Mouse (Mus musculus) left cerebral cortex, postnatal 4 days (tissue): ENCODE results near the gene Casc3. TPM values are rescaled to one million over a fixed set of nuclear protein-coding genes. Genes with fewer than 3 reads are reported as not detected.
A peak's percentile ranks its signal among the peaks of the same experiment; 100 is the strongest.

Source experiments
- DNase-seq: peaks from one replicate; pipeline ENCODE4 v3.0.0-alpha.2; 2022
- intact Hi-C: fragments of 180-260 bp; cut with DNase I; formaldehyde crosslinking; loops from one replicate; pipeline ENCODE4 v1.15.1; 2025
- total RNA-seq, 2 experiments: library from RNA; stranded (reverse); gene quantifications; 2 replicates each; pipeline ENCODE4 v1.2.3; 2021

Gene Casc3
- total RNA-seq, 2 experiments from 2014 or later = 61.0 to 67.1 TPM

DNA sequence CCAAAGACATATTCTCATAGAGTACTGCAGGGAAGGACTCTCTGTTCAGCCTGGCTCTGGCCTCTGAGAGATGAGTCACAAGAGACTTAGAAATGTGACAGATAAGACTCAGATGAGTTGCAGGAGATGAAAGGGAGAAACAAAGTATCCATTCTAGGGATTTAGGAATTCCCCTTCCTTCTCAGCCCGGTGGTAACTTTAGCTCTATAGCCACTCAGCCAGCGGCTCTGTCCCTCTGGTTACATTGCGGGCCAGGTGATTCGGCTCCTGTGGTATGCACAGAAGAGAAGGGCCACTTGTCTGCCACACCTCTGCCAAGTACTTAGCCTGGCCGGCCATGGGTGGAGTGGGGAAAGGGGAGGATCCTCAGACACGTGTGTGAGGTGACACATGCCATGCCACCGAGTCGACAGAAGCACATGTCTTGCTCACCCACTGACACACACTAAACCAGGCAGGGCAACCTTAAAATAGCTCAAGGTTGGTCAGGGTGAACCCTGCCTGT is 32.0 kb upstream of the Casc3 start:
- DNase-seq = no peak

DNA sequence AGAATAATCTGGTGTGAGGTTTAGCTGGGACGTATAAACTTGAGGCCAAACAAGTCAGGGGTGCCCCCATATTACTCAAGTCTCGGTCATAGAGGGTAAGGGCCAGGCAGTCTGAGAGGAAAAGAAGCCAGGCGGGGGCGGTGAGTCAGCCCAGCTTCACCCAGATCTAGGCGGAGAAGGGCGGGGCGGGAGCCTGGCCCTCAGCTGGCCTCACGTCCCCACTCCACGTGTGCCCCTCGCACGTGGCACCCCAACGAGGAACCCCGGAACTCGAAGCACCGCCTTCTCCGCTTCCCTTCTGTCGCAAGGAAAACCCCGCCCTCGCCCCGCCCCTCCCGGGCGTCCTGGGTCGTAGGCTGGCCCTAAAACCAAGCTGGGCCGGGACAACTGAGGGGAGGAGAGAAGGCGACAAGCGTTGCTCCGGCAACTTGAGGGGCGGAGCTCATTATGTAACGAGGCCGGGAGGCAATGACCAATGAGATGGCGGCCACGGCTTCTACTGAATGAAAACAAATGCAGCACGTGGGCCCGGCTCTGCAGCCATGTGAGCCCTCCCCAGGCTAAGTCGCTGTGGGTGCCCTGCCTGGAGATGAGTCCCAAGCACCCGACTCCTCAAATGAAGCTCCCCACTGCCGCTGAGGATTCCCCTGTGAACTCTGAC is 30.9 kb upstream of the Casc3 start:
- intact Hi-C loops = no loop called here
- peak; percentile 93 for DNase-seq

More for the DNA sequence above, 32.0 kb upstream of the Casc3 start:
- intact Hi-C loops = no loop called here

DNA sequence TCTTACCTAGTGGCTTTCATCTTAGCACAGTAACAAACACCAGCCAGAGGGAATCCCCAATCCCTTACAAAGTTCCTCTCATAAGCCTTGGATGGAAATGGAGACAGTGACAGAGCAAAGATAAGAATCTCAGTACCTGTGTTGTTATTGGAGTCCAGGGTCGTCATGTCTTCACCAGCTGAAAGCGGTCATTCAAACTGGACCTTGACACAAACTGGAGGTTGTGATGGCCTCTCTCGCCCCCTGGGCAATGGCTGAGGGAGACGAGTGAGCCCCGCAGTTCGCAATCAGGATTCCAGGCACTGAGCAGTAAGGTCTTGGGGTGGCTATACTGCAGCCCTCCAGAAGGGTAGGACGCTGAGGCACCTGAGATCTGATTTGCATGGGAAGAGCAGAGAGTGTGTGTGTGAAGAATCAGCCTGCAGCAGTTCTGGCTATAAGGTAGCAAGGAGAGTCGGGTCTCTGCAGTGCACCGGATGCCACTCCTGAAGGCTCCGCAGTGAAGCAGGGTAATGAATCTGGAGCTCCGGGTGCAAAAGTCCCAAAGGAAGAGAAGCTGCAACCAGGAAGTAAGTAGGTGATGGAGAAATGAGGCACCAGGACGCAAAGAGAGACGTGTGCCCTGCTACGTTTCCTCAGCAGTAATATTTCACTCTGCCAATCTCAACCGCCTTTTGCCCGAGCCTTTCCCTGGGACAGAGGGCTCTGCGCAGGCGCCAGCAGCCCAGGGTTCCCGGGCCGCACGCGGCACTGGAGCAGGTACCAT is 29.9 kb upstream of the Casc3 start, which contains the start of gene Nr1d1:
TSS of gene Nr1d1 (minus strand) at position 752 of the 766 bp plus-strand sequence.
- DNase-seq = no peak
- intact Hi-C loops = loop anchor here (5.0 kb wide), 1 partner anchor 32 kb away; the partner anchor contains the start of gene Thra

- intact Hi-C loops = loop anchor here (5.0 kb wide), 1 partner anchor 33 kb away; the partner anchor contains the start of gene Thra
- peak; percentile 96 for DNase-seq
Measured at GRCm38 (mm10) chr11:98775348-98776051, 29.2 kb upstream of the Casc3 start.

DNA sequence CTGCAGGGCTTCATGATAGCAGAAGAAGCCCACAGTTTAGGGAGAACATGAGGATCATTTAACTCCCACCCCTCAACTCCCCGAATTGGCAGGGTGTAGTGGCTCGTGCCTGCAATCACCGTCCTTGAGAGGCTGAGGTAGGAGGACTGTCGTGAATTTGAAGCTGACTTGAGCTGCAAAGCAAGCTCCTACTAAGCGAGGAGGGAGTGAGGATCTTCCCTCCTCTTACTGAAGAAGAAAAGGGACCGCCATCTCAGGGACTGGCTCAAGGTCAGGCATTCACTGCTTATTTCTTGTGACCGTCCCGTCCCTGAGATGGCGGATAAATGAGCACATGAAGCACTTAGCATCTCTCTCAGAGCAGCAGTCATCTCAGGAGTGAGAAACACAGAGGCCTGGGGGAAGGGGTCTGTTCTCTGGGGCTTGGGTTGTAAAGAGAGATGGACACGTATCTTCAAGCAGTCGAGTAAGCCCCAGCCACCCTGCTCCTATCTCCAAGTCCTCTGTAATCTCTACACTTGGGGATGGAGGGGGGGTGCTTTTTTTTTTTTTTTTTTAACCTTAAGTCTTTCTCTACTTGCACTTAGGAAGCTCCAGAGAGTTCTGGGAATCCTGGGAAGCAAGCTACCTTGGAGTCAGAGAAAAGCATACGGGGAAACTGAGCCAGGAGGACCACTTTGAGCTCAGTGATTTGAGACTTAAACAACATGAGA is 28.5 kb upstream of the Casc3 start:
- intact Hi-C loops = loop anchor here (5.0 kb wide), 1 partner anchor 34 kb away; the partner anchor contains the start of gene Thra
- DNase-seq = no peak

GRCm38 (mm10) chr11:98776843-98777590 is 27.7 kb upstream of the Casc3 start:
- intact Hi-C loops = loop anchor here (5.0 kb wide), 1 partner anchor 35 kb away; the partner anchor contains the start of gene Thra

DNA sequence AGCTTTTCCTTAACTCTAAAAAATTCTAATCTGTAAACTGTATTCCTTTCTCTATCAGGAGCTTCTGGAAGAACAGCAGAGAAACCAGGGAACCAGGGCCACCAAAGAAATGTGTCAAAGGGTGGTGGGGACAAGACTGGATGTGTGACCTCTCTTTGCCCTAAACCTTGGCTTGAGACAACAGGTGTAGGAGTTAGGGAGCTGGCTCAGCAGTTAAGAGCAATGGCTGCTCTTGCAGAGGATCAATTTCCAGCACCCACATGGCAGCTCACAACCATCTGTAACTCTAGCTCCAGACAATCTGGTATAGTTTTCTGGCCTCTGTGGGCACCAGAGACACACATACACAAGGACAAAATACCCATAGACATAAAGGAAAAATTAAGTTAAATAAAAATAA is 26.8 kb upstream of the Casc3 start:
- intact Hi-C loops = loop anchor here (5.0 kb wide), 1 partner anchor 36 kb away; the partner anchor contains the start of gene Thra
- DNase-seq = no peak

More at GRCm38 (mm10) chr11:98776843-98777590, 27.7 kb upstream of the Casc3 start:
- no peak for DNase-seq

GRCm38 (mm10) chr11:98781851-98782512 is 22.7 kb upstream of the Casc3 start:
- no peak for DNase-seq
- intact Hi-C loops = no loop called here

DNA sequence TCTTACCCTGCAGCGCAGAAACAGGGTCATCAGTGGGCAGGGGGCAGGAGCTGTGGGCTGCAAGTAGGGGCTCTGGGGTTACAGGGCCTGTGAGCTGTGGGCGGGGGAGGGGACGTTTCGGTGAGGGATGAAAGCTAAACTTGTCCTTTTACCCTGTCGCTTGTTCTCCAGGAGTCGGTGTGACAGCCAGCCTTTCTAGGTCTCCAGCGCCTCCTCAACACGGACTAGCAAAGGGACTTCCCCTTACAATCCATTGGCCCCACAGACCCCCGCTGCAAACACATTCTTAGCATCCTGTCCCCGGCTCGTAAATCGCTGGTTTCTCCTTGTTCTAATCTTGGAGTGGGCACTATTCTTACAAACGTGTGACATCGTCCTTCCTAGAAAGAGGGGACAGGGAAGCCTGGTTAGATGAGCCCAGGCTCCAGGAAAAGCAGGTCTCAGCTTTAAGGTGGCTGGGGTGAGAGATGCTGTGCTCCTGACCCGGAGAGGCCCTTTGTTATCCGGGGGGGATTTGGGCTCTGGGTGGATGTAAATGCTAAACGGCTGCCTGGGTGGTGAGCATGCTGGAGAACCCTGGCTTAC is 22.0 kb upstream of the Casc3 start:
- DNase-seq = no peak
- intact Hi-C loops = no loop called here

GRCm38 (mm10) chr11:98783236-98783696 is 21.4 kb upstream of the Casc3 start:
- intact Hi-C loops = no loop called here
- peak; percentile 90 for DNase-seq

GRCm38 (mm10) chr11:98784139-98784538 is 20.6 kb upstream of the Casc3 start:
- intact Hi-C loops = no loop called here
- DNase-seq = no peak

GRCm38 (mm10) chr11:98785214-98785613 is 19.5 kb upstream of the Casc3 start:
- no peak for DNase-seq
- intact Hi-C loops = loop anchor here (5.0 kb wide), 1 partner anchor 83 kb away; the partner anchor contains the start of gene Csf3

GRCm38 (mm10) chr11:98785772-98786281 is 18.9 kb upstream of the Casc3 start:
- peak; percentile 86 for DNase-seq
- intact Hi-C loops = loop anchor here (2.0 to 5.0 kb wide), 3 partner anchors 43 to 84 kb away; partner anchors contain the start of gene Csf3

DNA sequence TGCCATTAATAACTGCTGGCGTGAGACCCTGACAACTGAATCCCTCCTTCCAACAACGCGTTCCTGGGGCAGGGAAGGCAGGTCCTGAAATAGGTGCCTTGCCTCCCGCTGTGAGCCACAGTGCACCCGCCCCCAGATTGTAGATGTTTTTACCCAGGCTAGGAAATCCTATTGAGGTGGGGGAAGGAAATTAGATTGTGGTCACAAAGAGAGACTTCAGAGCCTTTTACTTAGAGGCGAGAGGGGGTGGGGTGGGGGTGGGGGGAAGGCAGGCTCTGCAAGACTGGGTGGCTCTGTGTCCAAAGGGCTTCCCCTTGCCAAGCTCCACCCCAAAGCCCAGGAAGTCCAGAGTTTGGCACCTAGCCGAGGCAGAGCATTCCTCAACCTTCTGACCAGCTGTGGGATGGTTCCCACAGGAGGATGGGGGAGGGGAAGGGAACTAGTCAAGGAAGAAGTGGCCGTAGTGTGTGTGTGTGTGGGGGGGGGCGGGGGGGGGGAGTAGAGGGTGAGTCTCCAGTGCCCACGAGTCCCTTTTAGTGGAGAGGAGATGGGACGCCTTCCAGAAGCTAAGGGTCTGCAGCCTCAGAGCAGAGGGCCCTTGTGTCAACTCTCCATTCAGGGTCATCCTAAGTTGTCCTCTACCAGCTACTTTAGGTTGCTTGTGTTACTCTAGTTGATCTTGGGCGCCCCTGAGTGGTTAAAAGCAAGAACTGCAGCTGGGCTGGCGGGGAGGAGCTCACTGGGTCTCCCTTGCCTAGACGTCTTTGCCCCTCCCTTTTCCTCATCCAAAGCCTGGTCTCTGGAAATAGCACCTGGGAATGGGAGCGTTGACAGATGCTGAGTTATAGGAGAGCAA is 18.1 kb upstream of the Casc3 start:
- peak; percentile 93 for DNase-seq
- intact Hi-C loops = loop anchor here (2.0 to 5.0 kb wide), 3 partner anchors 44 to 84 kb away; partner anchors contain the start of gene Csf3

DNA sequence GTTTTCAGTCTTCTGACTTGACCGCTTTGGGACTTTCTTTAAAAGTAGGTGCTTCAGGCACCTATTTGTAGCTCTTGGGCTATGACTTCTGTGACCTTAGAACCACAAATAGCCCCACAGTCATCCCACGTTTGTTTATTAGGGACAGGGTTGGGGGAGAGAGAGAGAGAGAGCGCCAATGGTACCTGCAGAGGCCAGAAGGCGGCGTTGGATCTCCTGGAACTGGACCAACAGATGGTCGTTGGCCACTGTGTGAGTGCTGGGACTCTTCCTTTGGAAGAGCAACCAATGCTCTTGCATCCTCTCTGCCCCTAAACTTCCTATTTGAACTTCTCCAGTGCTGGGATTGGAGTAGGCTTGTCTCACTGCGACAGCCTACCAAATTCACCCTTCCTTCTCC is 17.5 kb upstream of the Casc3 start:
- DNase-seq = no peak
- intact Hi-C loops = loop anchor here (2.0 to 5.0 kb wide), 3 partner anchors 44 to 85 kb away; partner anchors contain the start of gene Csf3

DNA sequence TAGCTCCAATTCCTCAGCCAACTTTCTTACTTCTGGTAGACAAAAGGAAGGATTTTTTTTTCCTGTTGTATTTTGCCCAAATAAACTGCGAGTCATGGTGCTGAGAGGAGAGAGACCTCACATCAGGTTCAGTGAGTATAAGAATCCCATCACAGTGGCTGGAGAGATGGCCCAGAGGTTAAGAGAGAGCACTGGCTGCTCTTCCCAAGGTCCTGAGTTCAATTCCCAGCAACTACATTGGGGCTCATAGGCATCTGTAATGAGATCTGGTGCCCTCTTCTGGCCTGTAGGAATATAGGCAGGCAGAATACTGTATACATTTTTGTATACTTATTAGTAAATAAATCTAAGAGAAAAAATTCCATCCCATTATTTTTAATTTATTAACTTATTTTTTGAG is 17.0 kb upstream of the Casc3 start:
- DNase-seq = no peak
- intact Hi-C loops = loop anchor here (2.0 to 5.0 kb wide), 3 partner anchors 45 to 85 kb away; partner anchors contain the start of gene Csf3

- DNase-seq = no peak
- intact Hi-C loops = loop anchor here (5.0 kb wide), 1 partner anchor 86 kb away; the partner anchor contains the start of gene Csf3
Measured at GRCm38 (mm10) chr11:98788139-98788538, 16.6 kb upstream of the Casc3 start.
